Mouse (Mus musculus): Measurements from ENCODE around the gene Acot2.

GRCm38 (mm10) chr12:83998341-83999107 is 10.9 kb downstream of the Acot2 start:
- TF ChIP-seq CTCF (IDR thresholded peaks at IDR 0.05; ENCODE audit: control insufficient read depth, insufficient read depth, low read length) (no peak), POLR2A (IDR thresholded peaks at IDR 0.05; ENCODE audit: borderline replicate concordance, control insufficient read depth, low read depth, low read length) (no peak)

Data from bone marrow, adult 2 months (tissue).